Mouse (Mus musculus) neural tube, embryonic 11.5 days (tissue): ENCODE measurements at regions not wholly inside any gene's neighbourhood (a gene's known extent, or its start where the extent isn't known, plus 50 kb on each side); places are given as distances from the start of the nearest gene placed in this dataset.

Source experiments
- ATAC-seq: fragments of 200-750 bp; cut with Nextera tagmentation; 2 replicates; pipeline ENCODE4 v1.8.0; 2017; ENCODE audit warnings: moderate number of reproducible peaks, mild to moderate bottlenecking, moderate TSS enrichment, moderate library complexity; ENCODE audit not compliant: insufficient read depth, low FRiP score, low TSS enrichment
- DNase-seq: peaks from one replicate; pipeline ENCODE4 v3.0.0-alpha.2; 2015; ENCODE audit warnings: low spot score
- H3K27ac ChIP-seq: fragments of 300-500 bp; sonication (generic); 2 replicates; pipeline ENCODE4 v1.5.1; 2014; ENCODE audit warnings: low read depth, mild to moderate bottlenecking, low read length
- H3K27me3 ChIP-seq: fragments of 300-500 bp; sonication (generic); 2 replicates; pipeline ENCODE4 v1.6.1; 2014; ENCODE audit warnings: mild to moderate bottlenecking, low read length, mixed read lengths; ENCODE audit not compliant: control insufficient read depth, insufficient read depth
- H3K36me3 ChIP-seq: fragments of 300-500 bp; sonication (generic); 2 replicates; pipeline ENCODE4 v1.6.1; 2014; ENCODE audit warnings: mild to moderate bottlenecking, low read length, moderate library complexity, mixed read lengths; ENCODE audit not compliant: control insufficient read depth, insufficient read depth
- H3K4me1 ChIP-seq: fragments of 300-500 bp; sonication (generic); 2 replicates; pipeline ENCODE4 v1.6.1; 2014; ENCODE audit warnings: low read length, mixed read lengths; ENCODE audit not compliant: control insufficient read depth, insufficient read depth
- H3K4me2 ChIP-seq: fragments of 300-500 bp; sonication (generic); 2 replicates; pipeline ENCODE4 v1.6.1; 2014; ENCODE audit warnings: low read depth, mild to moderate bottlenecking, moderate library complexity
- H3K4me3 ChIP-seq: fragments of 300-500 bp; sonication (generic); 2 replicates; pipeline ENCODE4 v1.5.1; 2014; ENCODE audit warnings: low read depth, low read length
- H3K9ac ChIP-seq: fragments of 300-500 bp; sonication (generic); 2 replicates; pipeline ENCODE4 v1.6.1; 2014; ENCODE audit warnings: mild to moderate bottlenecking, low read length
- H3K9me3 ChIP-seq: fragments of 300-500 bp; sonication (generic); 2 replicates; pipeline ENCODE4 v1.6.1; 2016; ENCODE audit warnings: low read length; ENCODE audit not compliant: control insufficient read depth
- WGBS: fragments of 180-500 bp; shearing (Covaris S2); extraction: QIAGEN DNeasy Blood & Tissue Kit; methylation state at CpG from one replicate; pipeline ENCODE4 v1.1.7; 2014; 5-methylcytosine and 5-hydroxymethylcytosine counted together

DNA sequence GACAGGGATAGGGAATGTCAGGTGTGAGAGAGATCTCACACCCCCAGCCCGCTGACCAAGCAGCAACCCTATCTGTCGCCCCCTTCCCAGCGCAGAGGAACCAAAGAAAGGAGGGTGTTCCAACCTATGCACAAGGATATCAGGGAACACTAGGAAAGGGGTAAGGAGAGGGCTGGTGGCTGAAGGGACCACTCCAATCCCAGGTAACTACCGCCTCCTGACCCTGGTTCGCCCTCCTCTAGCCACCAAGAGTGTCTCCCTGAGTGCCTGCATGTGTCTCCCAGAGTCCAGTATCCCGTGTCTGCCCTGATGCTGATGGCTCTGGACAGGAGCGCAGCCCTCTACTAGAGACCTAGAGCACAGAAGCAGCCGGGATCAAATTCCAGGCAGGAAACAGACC is 167.1 kb upstream of the Azi2 start:
- H3K36me3 ChIP-seq: no peaks in the 10 kb centered on the region
- H3K4me1 ChIP-seq: 0 out of 2 replicates have a peak, but pooled peaks cover 4% of the 10 kb centered on the region
- peak overlapping the region; percentile 91 for H3K4me2 ChIP-seq
- ATAC-seq (no peak), DNase-seq (no peak)
- H3K27ac ChIP-seq: no peak overlapping the region
- H3K27me3 ChIP-seq: peaks cover 3% of the 10 kb centered on the region; the same call in 1 of the 2 replicates
- WGBS: 28% methylated on average over 8 of the region's 8 CpGs
- peak overlapping the region; percentile 69 for H3K9ac ChIP-seq
- H3K9me3 ChIP-seq: no peaks in the 10 kb centered on the region
- peak overlapping the region; percentile 57 for H3K4me3 ChIP-seq

DNA sequence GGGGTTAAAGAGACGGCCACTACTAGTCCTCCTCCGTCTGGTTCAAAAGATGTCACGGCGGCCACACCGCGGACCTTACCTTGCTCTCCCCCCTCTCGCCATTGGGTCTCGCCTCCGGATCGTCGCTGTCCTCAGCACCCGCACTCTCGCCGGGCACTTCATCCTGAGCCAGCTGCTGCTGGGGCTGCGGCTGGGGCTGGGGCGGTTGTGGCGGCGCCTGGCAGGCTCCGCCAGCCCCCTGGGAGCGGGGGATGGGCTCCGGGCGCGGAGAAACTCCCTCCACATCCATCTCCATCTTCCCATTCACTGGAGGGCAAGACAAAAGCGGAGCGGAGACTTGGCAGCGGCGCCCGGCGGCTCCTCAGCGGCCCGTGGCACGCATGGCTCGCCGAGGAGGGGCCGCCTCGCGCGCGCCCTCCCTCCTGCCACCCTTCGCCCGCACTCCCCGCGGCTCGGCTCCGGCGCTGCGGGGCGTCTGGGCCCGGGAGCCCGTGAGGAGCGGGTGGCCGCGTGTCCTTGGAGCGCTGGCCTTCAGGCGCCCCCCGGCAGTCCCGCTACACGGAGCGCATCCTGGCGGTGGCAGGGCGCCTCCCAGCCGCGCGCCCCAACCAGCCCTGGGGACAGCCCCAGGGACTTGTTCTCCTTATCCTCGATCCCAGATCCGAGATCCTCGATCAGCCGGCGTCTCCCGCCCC is 167.8 kb upstream of the Azi2 start:
- H3K36me3 ChIP-seq: no peaks in the 10 kb centered on the region
- H3K9ac ChIP-seq: peak overlapping the region; percentile 69
- H3K4me2 ChIP-seq: peak overlapping the region; percentile 91
- under 1% methylated on average over 58 of the region's 70 CpGs for WGBS
- H3K27ac ChIP-seq: peak overlapping the region; percentile 42; the same call in 1 of the 2 replicates
- H3K4me1 ChIP-seq: 0 out of 2 replicates have a peak, but pooled peaks cover 4% of the 10 kb centered on the region
- H3K4me3 ChIP-seq: peak overlapping the region; percentile 57
- ATAC-seq (peak; percentile 87), DNase-seq (peak; percentile 75)
- peaks cover 3% of the 10 kb centered on the region; the same call in 1 of the 2 replicates for H3K27me3 ChIP-seq
- no peaks in the 10 kb centered on the region for H3K9me3 ChIP-seq

DNA sequence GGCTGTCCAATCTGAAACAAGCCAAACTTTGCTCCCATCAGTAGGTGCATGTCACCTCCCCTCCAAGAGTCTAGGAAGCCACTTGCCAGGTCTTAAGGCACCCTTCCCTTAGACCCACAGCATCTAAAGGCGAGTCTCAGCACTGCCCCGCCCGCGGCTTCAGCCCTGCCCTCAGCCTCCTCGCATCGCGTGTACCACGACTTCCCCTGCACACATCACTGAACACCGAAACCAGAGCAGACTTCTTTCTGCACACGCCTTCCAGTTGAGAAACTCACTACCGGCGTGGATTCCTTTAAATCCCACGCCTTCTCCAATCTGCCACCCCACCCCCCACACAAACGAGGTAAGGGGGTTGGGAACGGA is 168.3 kb upstream of the Azi2 start:
- peaks cover 3% of the 10 kb centered on the region; the same call in 1 of the 2 replicates for H3K27me3 ChIP-seq
- ATAC-seq (peak; percentile 65), DNase-seq (peak; percentile 62)
- no peaks in the 10 kb centered on the region for H3K36me3 ChIP-seq
- H3K27ac ChIP-seq: peak overlapping the region; percentile 42; the same call in 1 of the 2 replicates
- WGBS: under 1% methylated on average over 15 of the region's 15 CpGs
- peak overlapping the region; percentile 91 for H3K4me2 ChIP-seq
- peak overlapping the region; percentile 57 for H3K4me3 ChIP-seq
- peak overlapping the region; percentile 69 for H3K9ac ChIP-seq
- H3K4me1 ChIP-seq: 0 out of 2 replicates have a peak, but pooled peaks cover 4% of the 10 kb centered on the region
- H3K9me3 ChIP-seq: no peaks in the 10 kb centered on the region

DNA sequence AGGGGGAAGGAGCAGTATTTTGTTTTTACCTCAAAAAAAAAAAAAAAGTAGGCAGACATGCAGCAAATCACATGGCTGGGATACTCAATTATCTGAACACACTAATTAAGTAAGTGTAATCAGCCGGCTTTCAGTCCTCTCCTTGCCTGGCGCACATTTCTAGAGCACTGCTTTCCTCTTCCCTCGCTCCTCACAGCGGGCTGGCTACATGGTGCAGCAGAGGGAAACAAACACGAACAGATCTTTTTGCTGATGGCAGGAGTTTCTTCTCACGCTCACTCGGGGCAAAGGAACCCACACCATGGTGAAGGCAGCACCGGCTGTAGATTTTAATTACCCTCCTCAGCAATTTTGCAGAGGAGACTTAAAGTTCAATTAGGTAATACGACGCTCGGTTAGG is 169.7 kb upstream of the Azi2 start:
- H3K4me3 ChIP-seq: no peak overlapping the region
- 58% methylated on average over 11 of the region's 11 CpGs for WGBS
- no peak overlapping the region for H3K4me2 ChIP-seq
- H3K36me3 ChIP-seq: no peaks in the 10 kb centered on the region
- peaks cover 3% of the 10 kb centered on the region; the same call in 1 of the 2 replicates for H3K27me3 ChIP-seq
- no peak overlapping the region for H3K27ac ChIP-seq
- H3K9me3 ChIP-seq: no peaks in the 10 kb centered on the region
- ATAC-seq: no peak
- H3K9ac ChIP-seq: no peak overlapping the region
- no peak for DNase-seq
- H3K4me1 ChIP-seq: 0 out of 2 replicates have a peak, but pooled peaks cover 4% of the 10 kb centered on the region

DNA sequence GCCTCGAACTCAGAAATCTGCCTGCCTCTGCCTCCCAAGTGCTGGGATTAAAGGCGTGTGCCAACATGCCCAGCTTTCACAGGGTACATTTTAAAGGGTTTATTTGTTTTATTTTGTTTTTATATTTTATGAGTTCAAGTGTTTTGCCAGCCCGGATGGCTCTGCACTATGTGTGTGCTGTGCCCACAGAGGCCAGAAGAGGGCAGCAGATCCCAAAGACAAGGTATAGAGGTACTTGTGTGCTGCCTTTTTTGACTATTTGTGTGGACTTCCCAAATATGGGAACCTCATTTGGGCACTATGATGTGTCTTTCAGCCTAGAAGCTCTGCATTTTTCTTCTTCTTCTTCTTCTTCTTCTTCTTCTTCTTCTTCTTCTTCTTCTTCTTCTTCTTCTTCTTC is 176.4 kb upstream of the Azi2 start:
- H3K4me1 ChIP-seq: no peaks in the 10 kb centered on the region
- no peak overlapping the region for H3K4me2 ChIP-seq
- ATAC-seq (no peak), DNase-seq (no peak)
- no peaks in the 10 kb centered on the region for H3K36me3 ChIP-seq
- H3K9ac ChIP-seq: no peak overlapping the region
- 88% methylated on average over 3 of the region's 3 CpGs for WGBS
- H3K27me3 ChIP-seq: no peaks in the 10 kb centered on the region
- H3K9me3 ChIP-seq: no peaks in the 10 kb centered on the region
- no peak overlapping the region for H3K27ac ChIP-seq
- no peak overlapping the region for H3K4me3 ChIP-seq

DNA sequence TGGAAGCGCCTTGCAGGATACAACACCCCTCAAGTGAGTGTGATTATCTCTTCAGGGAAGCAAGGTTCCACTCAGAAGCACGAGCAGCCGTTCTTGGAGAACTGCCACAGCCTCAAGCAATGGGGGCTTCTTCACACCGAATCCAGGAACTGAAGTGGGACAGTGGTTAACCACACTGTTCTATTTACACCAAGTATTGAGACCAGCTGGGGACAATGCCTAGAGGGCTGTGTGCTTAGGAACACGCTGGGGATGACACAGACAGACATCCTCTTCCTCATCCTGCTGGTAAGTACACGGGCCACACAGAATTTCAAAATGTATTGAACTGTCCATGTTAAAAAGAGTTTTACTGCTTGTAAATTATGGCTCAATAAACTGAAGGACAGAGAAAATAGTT is 177.0 kb upstream of the Azi2 start:
- 85% methylated on average over 6 of the region's 6 CpGs for WGBS
- Histone ChIP-seq H3K9ac (no peak overlapping the region), H3K36me3 (no peaks in the 10 kb centered on the region), H3K27me3 (no peaks in the 10 kb centered on the region), H3K9me3 (no peaks in the 10 kb centered on the region), H3K4me3 (no peak overlapping the region), H3K4me2 (no peak overlapping the region), H3K4me1 (no peaks in the 10 kb centered on the region), H3K27ac (no peak overlapping the region)
- DNase-seq (no peak), ATAC-seq (no peak)

DNA sequence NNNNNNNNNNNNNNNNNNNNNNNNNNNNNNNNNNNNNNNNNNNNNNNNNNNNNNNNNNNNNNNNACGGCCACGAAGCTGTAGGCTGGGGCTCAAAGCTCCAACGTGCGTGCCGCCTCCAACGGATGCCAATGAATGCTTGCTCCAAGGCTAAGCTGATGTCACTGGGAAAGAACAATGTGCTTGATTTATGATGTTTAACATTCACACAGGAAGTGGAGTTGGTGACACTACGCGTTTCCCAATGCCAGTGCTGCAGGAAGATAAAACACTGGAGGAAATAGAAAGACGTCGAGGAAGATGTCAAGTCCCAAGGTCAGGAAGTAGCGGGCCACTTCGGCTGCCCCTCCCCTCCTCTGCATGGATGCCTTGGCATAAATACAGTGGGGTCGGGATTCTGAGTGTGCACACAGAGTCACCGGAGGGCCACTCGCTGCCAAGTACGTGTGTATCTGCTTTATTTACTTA is 180.7 kb upstream of the Azi2 start:
- Histone ChIP-seq H3K27ac (no peak overlapping the region), H3K9ac (no peak overlapping the region), H3K36me3 (no peaks in the 10 kb centered on the region), H3K9me3 (no peaks in the 10 kb centered on the region), H3K4me1 (no peaks in the 10 kb centered on the region), H3K4me2 (no peak overlapping the region), H3K27me3 (no peaks in the 10 kb centered on the region), H3K4me3 (no peak overlapping the region)
- ATAC-seq (no peak), DNase-seq (no peak)
- WGBS: 69% methylated on average over 16 of the region's 16 CpGs

DNA sequence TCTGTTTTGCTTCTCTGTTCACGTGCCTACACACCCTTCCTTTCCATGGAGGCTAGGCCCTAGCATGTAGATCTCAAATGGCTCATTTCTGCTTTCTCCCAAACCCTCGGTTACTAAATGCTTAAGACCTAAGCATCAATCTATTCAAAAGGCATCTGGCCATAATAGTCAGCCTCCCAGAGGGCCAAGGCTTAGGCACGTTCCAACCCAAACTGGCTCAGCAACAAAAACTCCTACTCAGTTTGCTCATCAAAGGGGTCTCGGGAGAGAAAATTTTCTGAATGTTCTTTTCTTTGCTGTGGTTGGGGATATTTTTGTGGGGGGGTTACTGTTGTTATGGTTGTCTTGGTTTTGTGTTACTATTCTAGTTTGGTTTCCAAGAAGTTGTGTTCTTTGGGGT is 196.8 kb upstream of the Azi2 start:
- DNase-seq (no peak), ATAC-seq (no peak)
- no peaks in the 10 kb centered on the region for H3K4me1 ChIP-seq
- H3K9me3 ChIP-seq: no peaks in the 10 kb centered on the region
- no peak overlapping the region for H3K4me2 ChIP-seq
- H3K27me3 ChIP-seq: no peaks in the 10 kb centered on the region
- WGBS: 83% methylated on average over 4 of the region's 4 CpGs
- no peak overlapping the region for H3K27ac ChIP-seq
- H3K36me3 ChIP-seq: no peaks in the 10 kb centered on the region
- H3K4me3 ChIP-seq: no peak overlapping the region
- H3K9ac ChIP-seq: no peak overlapping the region
